Comparison of ENCODE assay signal across 8 mouse cellular contexts in the genomic region with DNA sequence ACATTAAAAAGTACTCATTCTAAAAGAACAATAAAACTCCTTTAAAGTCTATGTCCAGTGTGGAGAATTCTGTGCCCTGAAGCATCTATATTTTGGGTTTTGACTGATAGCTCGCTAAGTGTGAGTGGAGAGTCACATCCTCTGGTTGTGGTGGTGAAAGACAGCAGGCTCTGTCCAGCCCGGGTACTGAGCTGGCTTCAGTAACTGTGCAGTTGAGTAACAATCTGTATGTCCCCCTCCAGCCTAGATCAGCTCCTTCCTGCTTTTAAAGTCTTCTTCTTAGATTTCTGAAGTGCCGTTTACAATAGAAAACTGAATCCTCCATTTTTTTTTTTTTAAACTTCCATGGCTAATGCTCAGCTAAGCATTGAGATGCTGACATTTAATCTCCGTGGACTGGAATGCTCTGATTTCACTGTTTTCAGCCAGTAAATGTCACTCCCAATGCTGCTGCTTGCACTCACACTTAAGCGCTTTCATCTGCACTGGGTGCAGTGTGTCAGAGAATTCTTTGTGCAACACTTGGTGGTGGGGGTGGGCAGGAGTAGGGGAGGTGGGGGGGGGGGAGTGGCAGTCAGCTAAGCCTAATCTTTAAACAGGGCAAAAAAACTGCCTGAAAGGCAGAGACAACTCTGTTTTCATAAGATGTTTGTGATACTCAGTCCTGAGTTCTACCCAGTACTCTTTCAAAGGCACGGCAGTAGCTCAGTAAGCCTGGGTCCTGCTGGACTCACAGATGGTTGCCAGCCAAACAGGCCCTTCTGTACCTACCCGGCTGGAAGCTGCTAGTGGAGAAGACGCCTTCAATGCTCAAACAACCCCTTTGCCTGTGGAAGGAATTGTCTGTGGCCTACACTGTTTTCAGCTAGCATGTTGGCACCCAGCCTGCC. TPM values are rescaled to one million over a fixed set of nuclear protein-coding genes. Genes with fewer than 3 reads are reported as not detected.
DNase-seq lines count a peak whose midpoint lies in the region; ATAC-seq and TF ChIP-seq lines count a peak whose summit lies in the region.

No protein-coding gene starts in this region.

- TF ChIP-seq CTCF in lung, embryonic 14.5 days (IDR thresholded peaks at IDR 0.05; ENCODE audit: low read depth): no peak

- no peak overlapping the region for H3K4me3 ChIP-seq in lung, embryonic 14.5 days (ENCODE audit: low read depth, low read length)
- no peak overlapping the region for H3K4me3 ChIP-seq in embryonic facial prominence, embryonic 15.5 days (replicated peaks)
- no peak overlapping the region for H3K4me3 ChIP-seq in limb, embryonic 11.5 days (ENCODE audit: low read depth, low read length)

- peaks cover 11% of the 10 kb centered on the region for H3K4me1 ChIP-seq in lung, embryonic 14.5 days (ENCODE audit: insufficient read depth)
- H3K4me1 ChIP-seq in embryonic facial prominence, embryonic 15.5 days: peaks cover 64% of the 10 kb centered on the region
- H3K4me1 ChIP-seq in limb, embryonic 11.5 days (ENCODE audit: control insufficient read depth, insufficient read depth, low read length): peaks cover 8% of the 10 kb centered on the region; the same call in 1 of the 2 replicates

- peak overlapping the region; percentile 86 for H3K27ac ChIP-seq in lung, embryonic 14.5 days (ENCODE audit: low read depth)
- peak overlapping the region; percentile 73 for H3K27ac ChIP-seq in embryonic facial prominence, embryonic 15.5 days (replicated peaks)
- H3K27ac ChIP-seq in limb, embryonic 11.5 days (replicated peaks; ENCODE audit: low read depth, low read length): peak overlapping the region; percentile 30; the same call in 1 of the 2 replicates

- peak; percentile 69 for DNase-seq in lung, embryonic 14.5 days
- no peak for DNase-seq in lung, postnatal 4 days
- peak; percentile 42 for DNase-seq in limb, embryonic 11.5 days (ENCODE audit: low spot score)
- peak; percentile 43 for DNase-seq in retina, postnatal 1 day
- DNase-seq in gastrocnemius, postnatal 4 days (ENCODE audit: low spot score in 2 of 2): no peak
- no peak for DNase-seq in adipocyte (ENCODE audit: low spot score)
- DNase-seq in kidney, postnatal 14 days: no peak

- no peaks in the 10 kb centered on the region for H3K36me3 ChIP-seq in lung, embryonic 14.5 days (ENCODE audit: insufficient read depth)
- H3K36me3 ChIP-seq in embryonic facial prominence, embryonic 15.5 days: no peaks in the 10 kb centered on the region
- no peaks in the 10 kb centered on the region for H3K36me3 ChIP-seq in limb, embryonic 11.5 days (ENCODE audit: control insufficient read depth, insufficient read depth, low read length)

- no peaks in the 10 kb centered on the region for H3K9me3 ChIP-seq in lung, embryonic 14.5 days (ENCODE audit: low read depth, low read length)
- no peaks in the 10 kb centered on the region for H3K9me3 ChIP-seq in embryonic facial prominence, embryonic 15.5 days (replicated peaks)
- no peaks in the 10 kb centered on the region for H3K9me3 ChIP-seq in limb, embryonic 11.5 days (ENCODE audit: control insufficient read depth, low read length)

- WGBS in lung, embryonic 14.5 days: 11% methylated on average over 8 of the region's 8 CpGs
- 17% methylated on average over 8 of the region's 8 CpGs for WGBS in embryonic facial prominence, embryonic 15.5 days
- 34% methylated on average over 8 of the region's 8 CpGs for WGBS in limb, embryonic 11.5 days

- ATAC-seq in lung, embryonic 14.5 days (ENCODE audit: insufficient read depth): peak; percentile 57
- ATAC-seq in embryonic facial prominence, embryonic 15.5 days (ENCODE audit: insufficient number of reproducible peaks, low FRiP score, low TSS enrichment, low read depth): peak; percentile 40; the same call in 1 of the 2 replicates
- ATAC-seq in limb, embryonic 11.5 days (ENCODE audit: insufficient number of reproducible peaks, low FRiP score, low TSS enrichment, low read depth): peak; percentile 59; the same call in 1 of the 2 replicates

- H3K4me2 ChIP-seq in lung, embryonic 14.5 days: no peak overlapping the region
- H3K4me2 ChIP-seq in embryonic facial prominence, embryonic 15.5 days (replicated peaks): no peak overlapping the region
- no peak overlapping the region for H3K4me2 ChIP-seq in limb, embryonic 11.5 days (ENCODE audit: low read depth, severe bottlenecking)

- H3K9ac ChIP-seq in lung, embryonic 14.5 days: 0 out of 2 replicates have a peak overlapping the region, but pooled peaks have one; percentile 21
- no peak overlapping the region for H3K9ac ChIP-seq in embryonic facial prominence, embryonic 15.5 days
- H3K9ac ChIP-seq in limb, embryonic 11.5 days (ENCODE audit: low read length): no peak overlapping the region

- no peaks in the 10 kb centered on the region for H3K27me3 ChIP-seq in lung, embryonic 14.5 days (ENCODE audit: insufficient read depth, low read length)
- no peaks in the 10 kb centered on the region for H3K27me3 ChIP-seq in embryonic facial prominence, embryonic 15.5 days
- no peaks in the 10 kb centered on the region for H3K27me3 ChIP-seq in limb, embryonic 11.5 days (ENCODE audit: control insufficient read depth, insufficient read depth, low read length)

RNA-seq across cellular contexts. Expression of gene Alg14, which starts 52.7 kb away (rescaled TPM):
- 39.2 and 43.9 TPM in 2 replicates for polyA plus RNA-seq in lung, embryonic 14.5 days (2014; fragmentation: Nextera tagmentation; extraction: Ambion mirVana)
- 40.0 and 42.9 TPM in 2 replicates for polyA plus RNA-seq in embryonic facial prominence, embryonic 15.5 days (2015; fragmentation: Nextera tagmentation; extraction: Ambion mirVana)
- polyA plus RNA-seq in limb, embryonic 11.5 days (2014; fragmentation: Nextera tagmentation; extraction: Ambion mirVana): 32.4 and 37.0 TPM in 2 replicates
- total RNA-seq in gastrocnemius, postnatal 4 days (2021): 10 to 100 TPM; 10.7 to 14.0 TPM

Comparison
In these comparisons a context has a peak if more than half of its experiments do, and no peak if none do; other contexts are left out.
1. DNase-seq: peak in lung, embryonic 14.5 days (single experiment), limb, embryonic 11.5 days (single experiment) and retina, postnatal 1 day (single experiment); none in lung, postnatal 4 days (0 of 2), gastrocnemius, postnatal 4 days (0 of 2), adipocyte (single experiment) and kidney, postnatal 14 days (single experiment).
2. H3K27ac ChIP-seq: peak in every context shown above with its lines; median percentile 86 in lung, embryonic 14.5 days; 73 in embryonic facial prominence, embryonic 15.5 days; 30 in limb, embryonic 11.5 days.
3. Peak in every context shown above with its lines, with median percentiles within 50 percentile points of each other: ATAC-seq.